Mouse (Mus musculus): Measurements from ENCODE around the gene Sart1. TPM values are rescaled to one million over a fixed set of nuclear protein-coding genes. Genes with fewer than 3 reads are reported as not detected.

Gene Sart1
- polyA plus RNA-seq, 1 experiment from 2014 or later, result 87.6 TPM

GRCm38 (mm10) chr19:5390416-5390815 lies 1.9 kb upstream of the Sart1 start:
- H3K4me2 ChIP-seq, result peak overlapping the region; percentile 79
- H3K36me3 ChIP-seq, result peaks cover 4% of the 10 kb centered on the region
- no peak for ATAC-seq (replicated peaks; ENCODE audit: low FRiP score)
- WGBS, result 61% methylated on average over 8 of the region's 8 CpGs
- H3K27me3 ChIP-seq, result no peaks in the 10 kb centered on the region
- peak overlapping the region; percentile 86; the same call in 1 of the 2 replicates for H3K9ac ChIP-seq
- H3K27ac ChIP-seq, result peak overlapping the region; percentile 93
- peak overlapping the region; percentile 84 for H3K4me3 ChIP-seq (replicated peaks)
- H3K4me1 ChIP-seq, result peaks cover 33% of the 10 kb centered on the region
- H3K9me3 ChIP-seq (replicated peaks), result no peaks in the 10 kb centered on the region

- Histone ChIP-seq H3K27ac (peak overlapping the region; percentile 93), H3K4me3 (replicated peaks) (peak overlapping the region; percentile 84), H3K9ac (peak overlapping the region; percentile 86), H3K27me3 (no peaks in the 10 kb centered on the region), H3K36me3 (peaks cover 12% of the 10 kb centered on the region), H3K9me3 (replicated peaks) (no peaks in the 10 kb centered on the region), H3K4me2 (peak overlapping the region; percentile 79), H3K4me1 (peaks cover 33% of the 10 kb centered on the region)
- WGBS, result 16% methylated on average over 12 of the region's 12 CpGs
- no peak; the same call in 1 of the 2 replicates for ATAC-seq (replicated peaks; ENCODE audit: low FRiP score)
These were observed 1.1 kb upstream of the Sart1 start for GRCm38 (mm10) chr19:5389647-5390046.

GRCm38 (mm10) chr19:5388011-5388441 lies 477 bp downstream of the Sart1 start:
- Histone ChIP-seq H3K9ac (peak overlapping the region; percentile 86), H3K4me2 (peak overlapping the region; percentile 79), H3K27me3 (no peaks in the 10 kb centered on the region), H3K4me1 (peaks cover 33% of the 10 kb centered on the region), H3K36me3 (peaks cover 28% of the 10 kb centered on the region), H3K27ac (peak overlapping the region; percentile 72), H3K9me3 (replicated peaks) (no peaks in the 10 kb centered on the region), H3K4me3 (replicated peaks) (peak overlapping the region; percentile 84)
- under 1% methylated on average over 43 of the region's 43 CpGs for WGBS
- ATAC-seq (replicated peaks; ENCODE audit: low FRiP score), result peak; percentile 67

- H3K4me1 ChIP-seq, result peaks cover 22% of the 10 kb centered on the region
- WGBS, result 96% methylated on average over 8 of the region's 8 CpGs
- no peak overlapping the region for H3K4me3 ChIP-seq (replicated peaks)
- peaks cover 61% of the 10 kb centered on the region for H3K36me3 ChIP-seq
- no peaks in the 10 kb centered on the region for H3K9me3 ChIP-seq (replicated peaks)
- H3K4me2 ChIP-seq, result no peak overlapping the region
- H3K27me3 ChIP-seq, result no peaks in the 10 kb centered on the region
- no peak overlapping the region for H3K9ac ChIP-seq
- H3K27ac ChIP-seq, result no peak overlapping the region
- no peak for ATAC-seq (replicated peaks; ENCODE audit: low FRiP score)
These were observed 3.8 kb downstream of the Sart1 start for GRCm38 (mm10) chr19:5384715-5385114.

GRCm38 (mm10) chr19:5383326-5383725 lies 5.2 kb downstream of the Sart1 start:
- Histone ChIP-seq H3K4me1 (peaks cover 16% of the 10 kb centered on the region), H3K9ac (no peak overlapping the region), H3K27me3 (no peaks in the 10 kb centered on the region), H3K36me3 (peaks cover 75% of the 10 kb centered on the region), H3K4me3 (replicated peaks) (no peak overlapping the region), H3K9me3 (replicated peaks) (no peaks in the 10 kb centered on the region), H3K4me2 (no peak overlapping the region), H3K27ac (no peak overlapping the region)
- ATAC-seq (replicated peaks; ENCODE audit: low FRiP score), result no peak
- 95% methylated on average over 12 of the region's 12 CpGs for WGBS

- 95% methylated on average over 1 of the region's 1 CpGs for WGBS
- Histone ChIP-seq H3K27me3 (no peaks in the 10 kb centered on the region), H3K4me2 (no peak overlapping the region), H3K27ac (no peak overlapping the region), H3K4me1 (no peaks in the 10 kb centered on the region), H3K4me3 (replicated peaks) (no peak overlapping the region), H3K9ac (no peak overlapping the region), H3K9me3 (replicated peaks) (no peaks in the 10 kb centered on the region), H3K36me3 (peaks cover 83% of the 10 kb centered on the region)
- ATAC-seq (replicated peaks; ENCODE audit: low FRiP score), result no peak
These were observed 11.1 kb downstream of the Sart1 start for GRCm38 (mm10) chr19:5377446-5377845.

- H3K36me3 ChIP-seq, result peaks cover 81% of the 10 kb centered on the region
- no peak overlapping the region for H3K4me3 ChIP-seq (replicated peaks)
- H3K27me3 ChIP-seq, result no peaks in the 10 kb centered on the region
- no peak for ATAC-seq (replicated peaks; ENCODE audit: low FRiP score)
- WGBS, result 76% methylated on average over 4 of the region's 4 CpGs
- H3K9me3 ChIP-seq (replicated peaks), result no peaks in the 10 kb centered on the region
- no peak overlapping the region for H3K9ac ChIP-seq
- no peaks in the 10 kb centered on the region for H3K4me1 ChIP-seq
- no peak overlapping the region for H3K4me2 ChIP-seq
- no peak overlapping the region for H3K27ac ChIP-seq
These were observed 13.8 kb downstream of the Sart1 start for GRCm38 (mm10) chr19:5374748-5375147.

- Histone ChIP-seq H3K27ac (no peak overlapping the region), H3K36me3 (peaks cover 81% of the 10 kb centered on the region), H3K4me2 (no peak overlapping the region), H3K4me1 (no peaks in the 10 kb centered on the region), H3K9ac (no peak overlapping the region), H3K27me3 (no peaks in the 10 kb centered on the region), H3K9me3 (replicated peaks) (no peaks in the 10 kb centered on the region), H3K4me3 (replicated peaks) (no peak overlapping the region)
- WGBS, result 83% methylated on average over 4 of the region's 4 CpGs
- no peak for ATAC-seq (replicated peaks; ENCODE audit: low FRiP score)
These were observed 14.3 kb downstream of the Sart1 start for GRCm38 (mm10) chr19:5374177-5374576.

GRCm38 (mm10) chr19:5372724-5373123 lies 15.8 kb downstream of the Sart1 start:
- ATAC-seq (replicated peaks; ENCODE audit: low FRiP score), result no peak

GRCm38 (mm10) chr19:5370932-5371331 lies 17.6 kb downstream of the Sart1 start:
- 84% methylated on average over 3 of the region's 3 CpGs for WGBS
- peaks cover 63% of the 10 kb centered on the region for H3K36me3 ChIP-seq
- no peaks in the 10 kb centered on the region for H3K27me3 ChIP-seq
- H3K4me3 ChIP-seq (replicated peaks), result no peak overlapping the region
- ATAC-seq (replicated peaks; ENCODE audit: low FRiP score), result no peak
- H3K9ac ChIP-seq, result no peak overlapping the region
- no peak overlapping the region for H3K4me2 ChIP-seq
- no peaks in the 10 kb centered on the region for H3K9me3 ChIP-seq (replicated peaks)
- peaks cover 12% of the 10 kb centered on the region for H3K4me1 ChIP-seq
- no peak overlapping the region for H3K27ac ChIP-seq

More at GRCm38 (mm10) chr19:5372724-5373123, 15.8 kb downstream of the Sart1 start:
- H3K4me2 ChIP-seq, result no peak overlapping the region
- H3K36me3 ChIP-seq, result peaks cover 78% of the 10 kb centered on the region
- no peak overlapping the region for H3K9ac ChIP-seq
- no peak overlapping the region for H3K4me3 ChIP-seq (replicated peaks)
- 90% methylated on average over 7 of the region's 7 CpGs for WGBS
- no peak overlapping the region for H3K27ac ChIP-seq
- H3K9me3 ChIP-seq (replicated peaks), result no peaks in the 10 kb centered on the region
- H3K27me3 ChIP-seq, result no peaks in the 10 kb centered on the region
- H3K4me1 ChIP-seq, result peaks cover 8% of the 10 kb centered on the region

GRCm38 (mm10) chr19:5367455-5367854 lies 21.0 kb downstream of the Sart1 start:
- peaks cover 25% of the 10 kb centered on the region for H3K4me1 ChIP-seq
- peak overlapping the region; percentile 98 for H3K27ac ChIP-seq
- peaks cover 68% of the 10 kb centered on the region for H3K36me3 ChIP-seq
- H3K9ac ChIP-seq, result peak overlapping the region; percentile 87
- H3K27me3 ChIP-seq, result no peaks in the 10 kb centered on the region
- no peak for ATAC-seq (replicated peaks; ENCODE audit: low FRiP score)
- H3K4me2 ChIP-seq, result peak overlapping the region; percentile 77
- H3K4me3 ChIP-seq (replicated peaks), result peak overlapping the region; percentile 99
- no peaks in the 10 kb centered on the region for H3K9me3 ChIP-seq (replicated peaks)
- 8% methylated on average over 11 of the region's 11 CpGs for WGBS

GRCm38 (mm10) chr19:5367053-5367359 lies 21.5 kb downstream of the Sart1 start, which contains the start of gene Banf1:
Banf1 (minus strand) TSS chr19:5367168.
- ATAC-seq (replicated peaks; ENCODE audit: low FRiP score), result no peak; the same call in 1 of the 2 replicates
- H3K36me3 ChIP-seq, result peaks cover 63% of the 10 kb centered on the region
- peak within 1 kb of the TSS; percentile 98 for H3K27ac ChIP-seq

More at GRCm38 (mm10) chr19:5367053-5367359, 21.5 kb downstream of the Sart1 start, which contains the start of gene Banf1:
- WGBS, result under 1% methylated on average over 33 of the region's 33 CpGs
- H3K4me3 ChIP-seq (replicated peaks), result peak within 1 kb of the TSS; percentile 99
- H3K9ac ChIP-seq, result peak within 1 kb of the TSS; percentile 87
- H3K4me1 ChIP-seq, result peaks cover 25% of the 10 kb centered on the region
- H3K4me2 ChIP-seq, result peak within 1 kb of the TSS; percentile 77
- no peaks in the 10 kb centered on the region for H3K9me3 ChIP-seq (replicated peaks)
- no peaks in the 10 kb centered on the region for H3K27me3 ChIP-seq
